Mouse (Mus musculus) midbrain, embryonic 15.5 days (tissue): Measurements from ENCODE around the gene Gm10322. TPM values are rescaled to one million over a fixed set of nuclear protein-coding genes. Genes with fewer than 3 reads are reported as not detected.

ENCODE experiments used
- ATAC-seq: fragments of 200-750 bp; cut with Nextera tagmentation; replicated peaks from 2 replicates; pipeline ENCODE4 v1.8.0; 2017; ENCODE audit warnings: moderate TSS enrichment
- H3K27ac ChIP-seq: fragments of 300-500 bp; sonication (generic); 2 replicates; pipeline ENCODE4 v1.5.1; 2015; ENCODE audit warnings: mild to moderate bottlenecking, inconsistent platforms
- H3K27me3 ChIP-seq: fragments of 300-500 bp; sonication (generic); replicated peaks from 2 replicates; pipeline ENCODE4 v1.6.1; 2015; ENCODE audit warnings: inconsistent platforms
- H3K36me3 ChIP-seq: fragments of 300-500 bp; sonication (generic); replicated peaks from 2 replicates; pipeline ENCODE4 v1.6.1; 2015; ENCODE audit warnings: inconsistent platforms
- H3K4me1 ChIP-seq: fragments of 300-500 bp; sonication (generic); 2 replicates; pipeline ENCODE4 v1.6.1; 2015; ENCODE audit warnings: inconsistent platforms
- H3K4me2 ChIP-seq: fragments of 300-500 bp; sonication (generic); 2 replicates; pipeline ENCODE4 v1.6.1; 2015; ENCODE audit warnings: inconsistent platforms, mild to moderate bottlenecking, moderate library complexity
- H3K4me3 ChIP-seq: fragments of 300-500 bp; sonication (generic); 2 replicates; pipeline ENCODE4 v1.5.1; 2015; ENCODE audit warnings: mild to moderate bottlenecking, inconsistent platforms
- H3K9ac ChIP-seq: fragments of 300-500 bp; sonication (generic); 2 replicates; pipeline ENCODE4 v1.6.1; 2015; ENCODE audit warnings: mild to moderate bottlenecking, inconsistent platforms
- H3K9me3 ChIP-seq: fragments of 300-500 bp; sonication (generic); 2 replicates; pipeline ENCODE4 v1.6.1; 2016; ENCODE audit warnings: inconsistent platforms
- WGBS: fragments of 180-500 bp; shearing (Covaris S2); methylation state at CpG from one replicate; pipeline ENCODE4 v1.1.7; 2015; ENCODE audit warnings: mixed read lengths; 5-methylcytosine and 5-hydroxymethylcytosine counted together
- polyA plus RNA-seq: library from polyadenylated mRNA; unstranded; fragments of >200 nt; fragmentation: Nextera tagmentation; extraction: Ambion mirVana; gene quantifications from 2 replicates; pipeline ENCODE4 v1.2.1, GENCODE M21; 2015

The Gm10322 gene
- polyA plus RNA-seq, 1 experiment from 2014 or later = not detected

- Histone ChIP-seq H3K4me2 (no peak overlapping the region), H3K9me3 (no peaks in the 10 kb centered on the region), H3K27me3 (no peaks in the 10 kb centered on the region), H3K36me3 (no peaks in the 10 kb centered on the region), H3K27ac (no peak overlapping the region), H3K4me3 (no peak overlapping the region), H3K9ac (no peak overlapping the region), H3K4me1 (no peaks in the 10 kb centered on the region)
- no peak for ATAC-seq
- WGBS = 84% methylated on average over 11 of the region's 11 CpGs
Measured at GRCm38 (mm10) chr10:59604879-59605464, 10.9 kb upstream of the Gm10322 start.

DNA sequence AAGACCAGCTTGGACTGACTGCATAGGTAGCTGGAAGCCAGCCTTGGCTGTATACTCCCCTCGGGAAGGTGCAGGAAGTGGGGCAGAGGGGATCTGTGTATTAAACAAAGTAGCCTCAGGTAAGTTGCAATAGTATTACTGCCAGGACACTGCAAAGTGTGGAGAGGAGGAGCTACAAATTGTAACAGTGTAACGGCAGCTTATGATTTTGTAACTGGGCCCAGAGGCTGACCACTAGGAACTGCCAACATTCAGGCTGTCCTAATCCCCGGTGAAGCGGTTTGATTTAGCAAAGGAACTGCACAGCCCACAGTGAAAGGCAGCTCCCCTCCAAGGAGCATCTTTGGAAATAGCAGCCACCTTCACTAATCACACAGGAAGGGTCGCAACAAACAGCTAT lies 2.6 kb upstream of the Gm10322 start:
- ATAC-seq = no peak
- peaks cover 25% of the 10 kb centered on the region for H3K4me1 ChIP-seq

GRCm38 (mm10) chr10:59614141-59614540 lies 1.7 kb upstream of the Gm10322 start:
- no peak overlapping the region for H3K4me2 ChIP-seq
- 83% methylated on average over 5 of the region's 5 CpGs for WGBS

More for the DNA sequence above, 2.6 kb upstream of the Gm10322 start:
- 60% methylated on average over 5 of the region's 5 CpGs for WGBS
- Histone ChIP-seq H3K9ac (no peak overlapping the region), H3K36me3 (no peaks in the 10 kb centered on the region), H3K27ac (no peak overlapping the region), H3K4me3 (no peak overlapping the region), H3K27me3 (no peaks in the 10 kb centered on the region), H3K9me3 (no peaks in the 10 kb centered on the region), H3K4me2 (no peak overlapping the region)

DNA sequence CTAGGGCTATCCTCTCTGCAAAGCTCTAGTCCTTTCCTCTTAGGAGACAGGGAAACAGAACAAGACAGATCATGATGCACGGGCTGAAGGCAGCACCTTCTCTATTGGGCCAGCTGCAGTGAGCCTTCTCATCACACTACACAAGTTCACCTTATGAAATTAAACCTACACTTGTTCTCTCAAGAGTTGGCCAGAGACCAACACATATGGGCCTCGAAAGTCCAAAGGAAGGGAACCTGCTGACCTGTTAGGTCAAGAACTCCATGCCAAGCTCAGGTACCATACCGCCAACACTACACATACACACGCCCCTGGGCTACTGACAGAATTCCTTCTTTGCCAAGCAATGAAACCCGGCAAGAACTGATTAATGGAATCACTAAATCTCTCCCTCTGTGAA lies 452 bp upstream of the Gm10322 start:
- H3K4me3 ChIP-seq = peak overlapping the region; percentile 75
- H3K27me3 ChIP-seq = no peaks in the 10 kb centered on the region
- no peaks in the 10 kb centered on the region for H3K9me3 ChIP-seq
- H3K27ac ChIP-seq = no peak overlapping the region
- peak overlapping the region; percentile 71 for H3K9ac ChIP-seq
- no peaks in the 10 kb centered on the region for H3K36me3 ChIP-seq
- H3K4me2 ChIP-seq = peak overlapping the region; percentile 77
- H3K4me1 ChIP-seq = peaks cover 25% of the 10 kb centered on the region
- WGBS = 36% methylated on average over 5 of the region's 5 CpGs
- no peak for ATAC-seq

More at GRCm38 (mm10) chr10:59614141-59614540, 1.7 kb upstream of the Gm10322 start:
- Histone ChIP-seq H3K36me3 (no peaks in the 10 kb centered on the region), H3K4me1 (peaks cover 25% of the 10 kb centered on the region), H3K27ac (no peak overlapping the region), H3K9ac (no peak overlapping the region), H3K4me3 (no peak overlapping the region), H3K27me3 (no peaks in the 10 kb centered on the region), H3K9me3 (no peaks in the 10 kb centered on the region)
- no peak for ATAC-seq

GRCm38 (mm10) chr10:59616522-59616921 lies 659 bp downstream of the Gm10322 start, which contains the start of gene Mcu:
Mcu (minus strand) TSS chr10:59616692.
- WGBS = under 1% methylated on average over 35 of the region's 36 CpGs
- Histone ChIP-seq H3K4me2 (peak within 1 kb of the TSS; percentile 77), H3K4me3 (peak within 1 kb of the TSS; percentile 75), H3K27ac (peak within 1 kb of the TSS; percentile 89), H3K4me1 (peaks cover 25% of the 10 kb centered on the region), H3K9ac (peak within 1 kb of the TSS; percentile 71), H3K9me3 (no peaks in the 10 kb centered on the region), H3K27me3 (no peaks in the 10 kb centered on the region), H3K36me3 (no peaks in the 10 kb centered on the region)
- ATAC-seq = peak; percentile 100

DNA sequence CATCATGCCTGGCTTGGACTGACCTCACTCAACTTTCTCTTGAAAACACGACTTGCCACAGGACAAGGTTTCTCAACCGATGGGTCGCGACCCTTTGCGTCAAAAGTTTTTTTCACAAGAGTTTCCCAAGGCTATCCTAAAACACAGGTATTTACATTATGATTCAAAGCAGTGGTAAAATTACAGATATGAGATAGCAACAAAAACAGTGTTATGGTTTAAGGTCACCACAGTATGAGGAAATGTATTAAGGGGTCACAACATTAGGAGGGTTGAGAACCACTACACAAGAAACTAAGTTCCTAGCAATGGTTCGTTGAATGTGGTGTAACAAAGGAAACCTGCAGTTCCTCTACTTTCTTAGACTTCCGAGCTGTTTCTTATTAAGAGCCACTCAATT lies 1.9 kb downstream of the Gm10322 start:
- Histone ChIP-seq H3K9ac (no peak overlapping the region), H3K27me3 (no peaks in the 10 kb centered on the region), H3K4me1 (peaks cover 25% of the 10 kb centered on the region), H3K4me2 (no peak overlapping the region), H3K4me3 (no peak overlapping the region), H3K27ac (no peak overlapping the region), H3K9me3 (no peaks in the 10 kb centered on the region), H3K36me3 (no peaks in the 10 kb centered on the region)
- ATAC-seq = no peak
- WGBS = 95% methylated on average over 7 of the region's 7 CpGs

- Histone ChIP-seq H3K4me3 (no peak overlapping the region), H3K36me3 (no peaks in the 10 kb centered on the region), H3K27ac (no peak overlapping the region), H3K27me3 (no peaks in the 10 kb centered on the region), H3K4me2 (no peak overlapping the region), H3K9ac (no peak overlapping the region), H3K4me1 (peaks cover 5% of the 10 kb centered on the region; the same call in 1 of the 2 replicates), H3K9me3 (no peaks in the 10 kb centered on the region)
- 78% methylated on average over 10 of the region's 10 CpGs for WGBS
- ATAC-seq = no peak
Measured at GRCm38 (mm10) chr10:59621355-59621754, 5.5 kb downstream of the Gm10322 start.

DNA sequence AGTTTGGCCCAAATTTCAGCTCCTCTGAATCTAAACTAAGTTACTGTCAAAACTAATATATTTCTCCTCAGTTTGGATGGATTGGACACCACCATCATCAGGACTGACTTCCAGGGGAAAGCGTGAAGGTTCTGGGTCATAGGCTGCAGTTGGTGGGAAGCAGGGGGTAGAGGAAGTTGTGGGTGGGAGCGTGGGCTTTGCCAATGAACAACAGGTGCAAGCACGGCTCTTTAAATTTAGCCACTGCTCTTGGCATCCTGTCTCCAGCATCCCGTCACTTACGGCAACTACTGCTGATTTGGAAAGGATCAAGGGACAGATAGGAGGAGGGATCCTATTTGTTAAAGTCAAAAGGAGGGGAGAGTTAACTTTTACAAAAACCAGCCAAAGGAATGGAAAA lies 7.6 kb downstream of the Gm10322 start:
- Histone ChIP-seq H3K9ac (no peak overlapping the region), H3K27me3 (no peaks in the 10 kb centered on the region), H3K4me2 (no peak overlapping the region), H3K36me3 (no peaks in the 10 kb centered on the region), H3K27ac (no peak overlapping the region), H3K4me3 (no peak overlapping the region), H3K4me1 (peaks cover 1% of the 10 kb centered on the region), H3K9me3 (no peaks in the 10 kb centered on the region)
- no peak for ATAC-seq
- WGBS = 71% methylated on average over 5 of the region's 5 CpGs

- no peaks in the 10 kb centered on the region for H3K27me3 ChIP-seq
- ATAC-seq = peak; percentile 88
- H3K36me3 ChIP-seq = no peaks in the 10 kb centered on the region
- H3K9ac ChIP-seq = no peak overlapping the region
- no peaks in the 10 kb centered on the region for H3K9me3 ChIP-seq
- peaks cover 12% of the 10 kb centered on the region for H3K4me1 ChIP-seq
- no peak overlapping the region for H3K4me3 ChIP-seq
- H3K27ac ChIP-seq = peak overlapping the region; percentile 43; the same call in 1 of the 2 replicates
- no peak overlapping the region for H3K4me2 ChIP-seq
- 37% methylated on average over 17 of the region's 17 CpGs for WGBS
Measured at GRCm38 (mm10) chr10:59628641-59629505, 13.0 kb downstream of the Gm10322 start.

- H3K36me3 ChIP-seq = no peaks in the 10 kb centered on the region
- 70% methylated on average over 4 of the region's 4 CpGs for WGBS
- no peak overlapping the region for H3K4me3 ChIP-seq
- no peak overlapping the region for H3K4me2 ChIP-seq
- H3K9ac ChIP-seq = no peak overlapping the region
- ATAC-seq = no peak
- H3K4me1 ChIP-seq = peaks cover 12% of the 10 kb centered on the region
- no peak overlapping the region; the same call in 1 of the 2 replicates for H3K27ac ChIP-seq
- H3K9me3 ChIP-seq = no peaks in the 10 kb centered on the region
- H3K27me3 ChIP-seq = no peaks in the 10 kb centered on the region
Measured at GRCm38 (mm10) chr10:59629506-59629782, 13.6 kb downstream of the Gm10322 start.

- H3K36me3 ChIP-seq = no peaks in the 10 kb centered on the region
- ATAC-seq = no peak
- H3K4me3 ChIP-seq = no peak overlapping the region
- no peaks in the 10 kb centered on the region for H3K4me1 ChIP-seq
- no peak overlapping the region for H3K9ac ChIP-seq
- H3K27ac ChIP-seq = no peak overlapping the region
- no peaks in the 10 kb centered on the region for H3K9me3 ChIP-seq
- no peaks in the 10 kb centered on the region for H3K27me3 ChIP-seq
- no peak overlapping the region for H3K4me2 ChIP-seq
- WGBS = 45% methylated on average over 2 of the region's 2 CpGs
Measured at GRCm38 (mm10) chr10:59636048-59636447, 20.2 kb downstream of the Gm10322 start.

DNA sequence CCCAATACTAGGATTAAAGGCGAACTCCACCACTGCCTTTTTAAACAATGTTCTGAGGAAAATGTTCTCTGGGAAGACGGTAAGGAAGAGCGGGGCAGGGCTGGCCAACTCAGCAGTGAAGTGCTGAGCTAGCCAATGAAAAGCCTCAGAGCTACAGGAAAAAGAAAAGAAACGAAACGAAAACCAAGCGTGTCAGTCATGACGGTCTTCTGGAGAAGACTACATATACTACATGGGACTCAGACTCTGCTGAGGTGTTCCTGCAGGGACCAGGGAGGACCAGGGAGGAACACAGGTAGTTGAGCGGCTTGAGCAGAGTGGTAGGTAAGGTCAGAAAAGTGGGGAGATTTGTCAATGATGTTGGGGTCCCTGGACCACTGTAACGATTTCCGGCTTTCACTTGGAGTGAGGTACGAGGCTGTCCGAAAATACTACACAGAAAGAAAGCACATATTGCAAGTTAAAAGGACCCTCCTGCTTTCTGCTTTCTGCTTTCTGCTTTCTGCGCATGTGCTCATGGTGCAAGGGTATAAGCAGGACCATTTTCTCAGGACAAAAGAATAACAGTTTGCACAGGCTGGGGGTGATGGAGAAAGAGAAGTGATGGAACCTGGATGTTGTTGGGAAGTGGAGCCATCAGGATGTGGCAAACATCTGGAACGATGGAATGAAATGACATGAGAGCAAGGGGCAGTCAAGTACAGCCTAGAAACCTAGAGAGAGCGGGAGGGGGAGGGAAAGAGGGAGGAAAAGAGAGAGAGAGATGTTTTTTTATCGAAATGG lies 21.1 kb downstream of the Gm10322 start:
- Histone ChIP-seq H3K27ac (no peak overlapping the region), H3K27me3 (no peaks in the 10 kb centered on the region), H3K4me2 (no peak overlapping the region), H3K4me3 (no peak overlapping the region), H3K9ac (no peak overlapping the region), H3K9me3 (no peaks in the 10 kb centered on the region), H3K4me1 (no peaks in the 10 kb centered on the region), H3K36me3 (no peaks in the 10 kb centered on the region)
- ATAC-seq = no peak
- 75% methylated on average over 16 of the region's 16 CpGs for WGBS
